Mouse (Mus musculus): ENCODE data around the gene Olfr166. TPM values are rescaled to one million over a fixed set of nuclear protein-coding genes. Genes with fewer than 3 reads are reported as not detected.

Olfr166 gene
- not detected for polyA plus RNA-seq (2017; shearing (Covaris generic))

DNA sequence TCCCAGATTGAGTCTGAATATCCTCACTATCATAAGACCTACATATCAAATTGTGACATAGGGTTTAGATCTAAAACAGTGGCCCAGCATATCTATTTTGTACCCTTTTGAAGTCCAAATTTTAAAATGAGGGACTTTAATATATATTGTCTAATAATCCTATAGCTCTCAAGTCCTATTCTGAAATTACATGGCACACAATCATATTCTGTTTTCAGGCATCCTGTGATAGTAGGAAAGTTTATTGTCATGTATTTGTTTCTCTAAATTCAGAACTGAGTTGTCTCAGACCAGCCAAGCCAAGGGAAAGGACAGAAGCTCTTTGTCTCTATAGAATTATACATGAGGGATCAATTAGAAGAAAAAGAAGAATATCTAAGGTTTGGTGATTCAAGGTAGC is at the start of gene Olfr166:
Gene Olfr166 (plus strand): TSS at position 301 of the 400 bp plus-strand sequence.

DNA sequence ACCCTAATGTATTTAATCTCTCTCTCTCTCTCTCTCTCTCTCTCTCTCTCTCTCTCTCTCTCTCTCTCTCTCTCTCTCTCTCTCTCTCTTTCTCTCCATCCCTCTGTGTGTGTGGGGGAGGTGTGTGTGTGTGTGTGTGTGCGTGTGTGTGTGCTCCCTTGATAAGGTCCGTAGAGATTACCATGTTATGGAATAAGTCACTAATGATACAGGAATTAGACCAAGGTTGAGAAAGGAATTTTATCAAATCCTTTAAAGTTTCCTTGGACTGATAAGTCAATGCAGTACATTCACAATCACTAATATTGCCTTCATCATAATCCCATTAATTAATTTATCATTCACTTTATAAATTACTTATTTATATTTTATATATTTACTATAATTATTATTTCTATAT is 38.7 kb downstream of the Olfr166 start, which contains the start of gene Olfr167:
Gene Olfr167 (minus strand): TSS at position 101 of the 400 bp plus-strand sequence.

DNA sequence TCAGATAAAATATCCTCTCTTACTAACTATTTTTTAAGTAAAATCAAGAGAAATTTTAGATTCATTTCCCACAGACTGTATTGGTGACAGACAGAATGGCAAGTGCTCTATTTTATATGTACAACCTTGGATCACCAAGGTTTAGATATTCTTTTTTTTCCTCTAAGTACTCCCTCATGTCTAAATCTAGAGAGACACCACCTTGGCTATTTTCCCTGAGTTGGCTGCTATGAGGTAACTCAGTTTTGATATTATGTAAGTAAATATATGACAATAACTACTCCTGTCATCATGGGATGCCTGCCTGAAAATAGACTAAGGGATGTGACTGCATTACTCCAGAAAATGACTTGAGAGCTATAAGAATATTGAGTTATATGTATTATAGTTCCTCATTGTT is 52.0 kb downstream of the Olfr166 start, which contains the start of gene Olfr168:
Gene Olfr168 (minus strand): TSS at position 101 of the 400 bp plus-strand sequence.

Other genes with a start within 250 kb of the Olfr166 start
- gene Olfr164, start 169.6 kb upstream of the Olfr166 start, polyA plus RNA-seq (2017; shearing (Covaris generic)): not detected
- gene Olfr165, start 60.6 kb upstream of the Olfr166 start, polyA plus RNA-seq (2017; shearing (Covaris generic)): not detected
- 0.18 TPM for gene Olfr167, start 38.6 kb downstream of the Olfr166 start, polyA plus RNA-seq (2017; shearing (Covaris generic))
- not detected for gene Olfr168, start 51.9 kb downstream of the Olfr166 start, polyA plus RNA-seq (2017; shearing (Covaris generic))
- not detected for gene Olfr169, start 88.1 kb downstream of the Olfr166 start, polyA plus RNA-seq (2017; shearing (Covaris generic))
- not detected for gene Olfr170, start 128.2 kb downstream of the Olfr166 start, polyA plus RNA-seq (2017; shearing (Covaris generic))
- gene Olfr171, start 146.2 kb downstream of the Olfr166 start, polyA plus RNA-seq (2017; shearing (Covaris generic)): not detected
- gene Lamp3, start 222.7 kb downstream of the Olfr166 start, polyA plus RNA-seq (2017; shearing (Covaris generic)): not detected